Mouse (Mus musculus): Measurements from ENCODE around the gene Psme4. TPM values are rescaled to one million over a fixed set of nuclear protein-coding genes. Genes with fewer than 3 reads are reported as not detected.

Psme4 gene
- polyA plus RNA-seq, 2 experiments from 2014 or later, result 20.0 to 31.8 TPM

DNA sequence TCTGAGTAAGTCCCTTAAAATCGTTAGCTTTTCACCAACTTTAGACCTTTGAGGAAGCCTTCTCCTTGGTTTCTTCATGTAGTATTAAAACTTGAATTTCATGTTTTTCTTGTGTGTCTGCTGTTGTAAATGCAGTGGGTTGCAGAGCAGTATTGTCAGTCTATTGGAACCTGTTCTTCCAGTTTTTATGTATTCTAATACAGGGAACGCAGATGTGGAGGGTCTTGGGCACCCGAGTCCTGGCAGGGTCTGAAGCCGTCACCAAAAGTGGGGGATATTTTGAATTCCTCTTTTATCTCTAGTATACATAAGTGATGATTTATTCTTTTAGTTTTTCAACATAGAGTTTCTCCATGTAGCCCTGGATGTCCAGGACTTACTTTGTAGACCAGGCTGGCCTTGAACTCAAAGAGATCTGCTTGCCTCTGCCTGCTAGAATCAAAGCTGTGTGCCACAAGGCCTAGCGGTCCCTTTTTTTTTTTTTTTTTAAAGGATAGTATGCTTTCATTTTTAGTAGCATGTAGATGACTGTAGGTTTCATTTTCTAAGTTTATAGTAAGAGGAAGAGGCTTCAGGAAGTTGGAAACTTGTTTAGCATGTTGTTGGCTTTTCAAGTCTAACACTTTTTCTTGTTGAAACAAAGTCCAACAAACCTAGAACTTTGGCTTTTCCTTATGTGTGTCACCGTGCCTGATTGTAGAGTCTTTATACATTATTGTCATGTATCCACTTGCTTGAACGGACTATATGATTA lies 14.9 kb downstream of the Psme4 start:
- ATAC-seq, result peak; percentile 66

DNA sequence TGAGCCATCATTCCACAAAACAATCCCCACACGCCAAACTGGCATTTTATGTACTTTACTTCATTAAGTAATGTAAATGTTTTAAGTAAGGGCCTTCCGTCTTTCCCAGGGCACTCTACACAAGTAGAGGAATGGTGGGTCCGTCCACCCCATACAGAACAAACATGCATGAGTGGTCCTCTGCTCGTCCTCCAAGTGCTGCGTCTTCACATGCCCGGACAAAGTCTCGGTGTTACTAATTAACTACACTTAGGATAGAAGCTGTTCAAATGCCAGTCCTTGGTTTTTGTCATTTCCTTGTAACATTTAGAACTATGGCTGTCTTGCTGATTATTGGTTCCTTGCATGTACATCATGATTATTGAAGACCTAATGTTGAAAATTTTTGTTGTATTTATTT lies 21.2 kb downstream of the Psme4 start:
- no peak for ATAC-seq

DNA sequence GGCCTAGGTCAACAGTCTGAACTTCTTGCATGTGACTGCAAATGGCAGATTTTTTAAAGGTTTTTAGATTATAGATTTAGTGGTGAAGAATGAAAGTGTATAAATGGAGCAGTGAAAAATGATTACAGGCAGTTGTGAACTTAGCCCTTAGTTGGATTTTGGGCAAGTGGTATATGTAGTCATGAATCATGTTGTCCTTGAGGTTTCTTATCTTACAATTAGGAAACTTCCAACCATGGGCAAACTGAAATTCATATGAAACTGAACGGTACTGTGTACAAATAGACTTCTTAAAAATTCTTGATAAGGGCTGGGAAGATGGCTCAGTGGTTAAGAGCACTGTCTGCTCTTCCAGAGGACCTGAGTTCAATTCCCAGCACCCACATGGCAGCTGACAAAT lies 22.2 kb downstream of the Psme4 start:
- ATAC-seq, result no peak

GRCm38 (mm10) chr11:30797236-30797635 lies 25.7 kb downstream of the Psme4 start:
- no peak for ATAC-seq

GRCm38 (mm10) chr11:30799496-30799895 lies 28.0 kb downstream of the Psme4 start:
- ATAC-seq, result no peak

DNA sequence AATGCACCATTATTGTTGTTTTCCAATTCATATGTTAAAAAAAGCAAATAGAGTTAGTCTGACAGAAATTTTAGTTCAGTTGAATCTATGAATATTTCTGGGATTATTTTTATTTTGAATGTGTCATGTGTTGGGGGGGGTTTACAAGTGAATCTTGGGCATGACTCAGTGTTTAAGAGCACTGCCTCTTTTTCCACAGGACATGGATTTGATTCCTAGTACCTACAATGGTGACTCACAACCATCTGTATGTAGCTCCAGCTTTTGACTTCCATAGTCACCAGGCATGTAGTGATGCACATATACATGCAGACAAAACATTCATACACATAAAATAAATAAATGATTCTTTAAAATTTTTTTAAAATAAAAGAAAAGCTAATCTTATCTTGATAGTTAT lies 28.6 kb downstream of the Psme4 start:
- ATAC-seq, result no peak

GRCm38 (mm10) chr11:30802421-30802820 lies 30.9 kb downstream of the Psme4 start:
- ATAC-seq, result no peak

- ATAC-seq, result no peak
Observed at GRCm38 (mm10) chr11:30821116-30821515, 49.6 kb downstream of the Psme4 start.

- ATAC-seq, result no peak
Observed at GRCm38 (mm10) chr11:30838793-30839192, 67.3 kb downstream of the Psme4 start.

GRCm38 (mm10) chr11:30844355-30844754 lies 72.8 kb downstream of the Psme4 start:
- ATAC-seq, result no peak

- ATAC-seq, result no peak
Observed at GRCm38 (mm10) chr11:30872425-30872824, 100.9 kb downstream of the Psme4 start.

GRCm38 (mm10) chr11:30885171-30885871 lies 113.8 kb downstream of the Psme4 start, which contains the start of the genes Gpr75 and Asb3:
Gene Gpr75, plus strand, starts transcription at chr11:30885358.
Gene Asb3, plus strand, starts transcription at chr11:30885416.
- no peak for ATAC-seq

DNA sequence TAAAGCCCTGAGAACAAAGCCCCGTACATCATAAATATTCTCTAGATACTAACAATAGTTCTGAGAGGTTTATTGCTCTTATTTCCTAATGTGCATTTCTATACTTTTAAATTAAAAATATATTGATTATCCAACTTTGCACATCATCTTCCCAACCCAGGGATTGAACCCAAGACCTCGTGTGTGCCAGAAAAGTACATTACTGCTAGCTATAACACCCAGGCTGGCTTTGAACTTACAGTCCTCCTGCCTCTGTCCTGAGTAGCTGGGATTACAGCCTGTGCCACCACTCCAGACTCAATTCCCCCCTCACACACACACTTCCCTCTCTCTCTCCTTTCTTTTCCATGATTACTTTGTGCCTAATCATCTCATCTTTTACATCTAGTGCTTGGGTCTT lies 116.6 kb downstream of the Psme4 start:
- no peak for ATAC-seq

DNA sequence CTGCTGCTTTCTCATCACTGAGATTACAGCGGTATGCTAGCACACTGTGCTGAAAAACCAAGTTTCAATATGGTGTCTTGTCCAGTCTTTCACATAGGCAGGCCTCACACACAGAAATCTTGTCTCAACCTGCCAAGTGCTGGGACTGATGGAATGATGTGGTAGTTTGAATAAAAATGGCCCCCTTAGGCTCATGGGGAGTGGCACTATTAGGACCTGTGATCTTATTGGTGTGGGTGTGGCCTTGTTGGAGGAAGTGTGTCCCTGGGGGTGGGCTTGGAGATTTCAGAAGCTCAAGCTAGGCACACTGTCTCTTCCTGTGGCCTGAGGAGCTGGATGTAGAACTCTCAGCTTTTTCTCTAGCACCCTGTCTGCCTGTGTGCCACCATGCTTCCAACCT lies 124.7 kb downstream of the Psme4 start:
- ATAC-seq, result no peak

DNA sequence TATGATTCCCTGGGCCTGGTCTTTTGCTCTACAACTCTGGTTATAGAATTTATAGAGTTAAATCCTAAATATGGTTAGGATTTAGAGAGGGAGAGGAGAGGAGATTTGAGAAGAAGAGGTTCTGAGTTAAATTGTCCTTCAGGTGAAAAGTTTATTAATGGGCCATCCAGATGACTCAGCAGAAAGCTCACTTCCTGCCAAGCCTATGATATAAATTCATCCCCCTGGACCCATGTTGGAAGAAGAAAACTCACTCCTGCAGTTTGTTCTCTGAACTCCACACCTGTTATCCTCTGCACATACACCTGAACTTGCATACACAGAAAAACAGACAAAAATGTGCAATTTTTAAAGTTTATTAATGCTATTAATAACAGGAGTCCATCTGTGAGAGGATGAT lies 127.8 kb downstream of the Psme4 start:
- no peak for ATAC-seq

DNA sequence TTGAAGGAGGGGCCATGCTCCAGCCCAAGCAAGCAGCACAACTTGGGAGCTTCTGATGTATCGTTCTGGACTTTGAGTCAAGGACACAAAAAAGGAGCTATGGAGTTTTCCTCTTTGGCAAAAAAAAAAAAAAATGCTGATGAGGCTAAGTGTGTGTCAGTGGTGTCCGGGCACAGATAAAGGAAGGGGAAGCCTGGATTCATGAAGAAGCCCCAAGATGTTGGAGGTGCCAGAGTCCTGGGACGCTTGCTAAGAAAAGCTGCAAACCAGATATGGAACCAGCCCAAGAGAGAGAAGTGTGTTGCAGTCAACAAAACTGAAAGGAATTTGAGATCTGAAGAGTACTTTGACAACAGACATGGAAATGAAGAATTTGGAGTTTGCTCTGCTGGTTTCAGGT lies 140.8 kb downstream of the Psme4 start:
- ATAC-seq, result no peak

DNA sequence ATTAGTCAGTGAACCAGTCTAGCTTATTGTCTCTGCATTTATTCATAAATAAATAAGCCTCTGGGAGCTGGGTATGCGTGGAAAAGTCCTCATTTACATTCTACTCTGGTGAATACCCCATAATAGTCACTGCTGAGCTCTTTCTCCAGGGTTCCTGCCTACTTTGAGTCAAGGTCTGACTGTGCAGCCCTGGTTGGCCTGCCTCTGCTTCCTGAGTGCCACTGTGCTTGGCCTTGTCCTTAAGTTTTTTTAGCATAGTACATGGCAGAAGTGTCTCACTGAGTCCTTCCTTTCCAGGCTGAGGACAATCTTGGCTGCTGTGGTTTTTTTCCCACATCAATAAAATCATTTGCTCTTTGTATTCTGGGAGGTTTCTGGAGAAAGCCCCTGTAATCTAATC lies 149.1 kb downstream of the Psme4 start:
- no peak for ATAC-seq

GRCm38 (mm10) chr11:30923283-30923682 lies 151.8 kb downstream of the Psme4 start:
- no peak for ATAC-seq

DNA sequence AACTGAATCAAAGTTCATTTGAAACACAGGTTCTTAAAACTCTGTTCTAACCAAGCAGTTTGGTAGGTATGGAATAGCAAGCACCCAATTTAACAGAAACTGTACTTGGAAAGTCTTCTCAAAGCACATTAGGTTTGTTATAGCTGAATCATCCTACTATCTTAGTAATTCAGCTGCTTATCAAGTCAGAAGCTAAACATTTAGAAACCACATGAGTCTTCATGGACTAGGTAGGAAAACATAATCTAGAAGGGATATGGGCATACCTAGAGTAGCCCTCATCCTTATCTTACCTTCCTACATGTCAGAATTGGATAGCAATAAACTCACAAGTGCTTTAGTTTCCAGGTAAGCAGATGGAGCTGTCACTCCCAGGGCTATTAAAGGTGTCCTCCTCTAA lies 156.6 kb downstream of the Psme4 start:
- no peak for ATAC-seq

GRCm38 (mm10) chr11:30928498-30928897 lies 157.0 kb downstream of the Psme4 start:
- no peak for ATAC-seq
